Mouse (Mus musculus) layer of hippocampus, postnatal 25 days (tissue): ENCODE results near the gene Kdm6a. TPM values are rescaled to one million over a fixed set of nuclear protein-coding genes. Genes with fewer than 3 reads are reported as not detected.

Source experiments
- total RNA-seq, 2 experiments: library from RNA; stranded (reverse); gene quantifications; 2 replicates each; pipeline ENCODE4 v1.2.3; 2021

Kdm6a gene
- total RNA-seq, 2 experiments from 2014 or later: 41.4 to 47.9 TPM

Other genes starting within 250 kb of the Kdm6a start
- not detected for gene Dusp21, start 16.7 kb upstream of the Kdm6a start, total RNA-seq